In the genomic region with DNA sequence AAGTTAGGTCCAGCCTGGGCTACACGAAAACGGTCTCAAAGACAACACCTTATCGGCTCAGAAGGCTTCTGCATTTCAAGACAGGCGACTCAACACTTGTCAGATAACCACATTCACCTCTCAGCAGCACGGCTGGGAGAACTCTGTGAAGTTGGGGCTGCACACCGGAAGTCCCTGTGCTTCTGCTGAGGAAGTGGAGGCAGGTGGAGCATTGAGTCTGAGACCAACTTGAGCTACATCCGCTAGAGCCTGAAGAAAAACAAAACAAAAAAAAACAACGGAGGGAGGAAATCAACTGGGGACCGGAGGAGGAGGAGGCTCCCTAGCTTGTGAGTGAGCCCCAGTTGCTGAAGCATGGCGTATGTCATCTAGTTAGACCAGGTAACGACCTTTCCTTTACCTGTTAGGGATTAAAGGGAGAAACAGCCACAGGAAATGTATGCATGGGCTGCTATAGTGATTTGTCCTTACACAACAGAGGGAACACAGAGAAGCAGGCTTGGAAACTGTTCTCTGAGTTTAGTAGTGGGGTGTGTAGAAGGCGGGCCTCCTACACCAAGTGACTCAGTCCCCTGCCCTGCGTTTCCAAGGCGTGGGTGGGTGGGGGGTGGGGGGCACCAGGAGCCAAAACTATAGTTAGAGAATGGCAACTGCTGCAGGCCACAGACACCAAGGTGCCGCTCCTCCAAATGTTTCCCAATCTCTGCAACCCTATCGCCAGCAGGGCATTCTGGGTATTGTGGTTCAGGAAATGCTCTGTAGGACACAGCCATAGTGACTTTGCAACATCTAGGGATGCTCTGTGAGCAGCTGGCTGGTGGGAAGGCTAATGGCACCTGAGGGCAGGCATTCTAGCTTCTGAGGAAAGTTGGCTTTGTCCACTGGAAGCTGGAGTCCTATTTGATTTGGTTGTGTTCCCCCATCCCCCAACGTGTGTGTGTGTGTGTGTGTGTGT, we compare ENCODE assay signal across 8 mouse cellular contexts. TPM values are rescaled to one million over a fixed set of nuclear protein-coding genes. Genes with fewer than 3 reads are reported as not detected.
DNase-seq lines count a peak whose midpoint lies in the region; ATAC-seq and TF ChIP-seq lines count a peak whose summit lies in the region.

A gene (plus strand): TSS at position 199 of the 955 bp plus-strand sequence.

- H3K27ac ChIP-seq in embryonic facial prominence, embryonic 14.5 days (replicated peaks; ENCODE audit: low read depth, low read length): no peak within 1 kb of the TSS
- H3K27ac ChIP-seq in heart, embryonic 15.5 days: peak within 1 kb of the TSS; percentile 27; the same call in 1 of the 2 replicates
- peak within 1 kb of the TSS; percentile 68 for H3K27ac ChIP-seq in left cerebral cortex, adult 2 months
- no peak within 1 kb of the TSS for H3K27ac ChIP-seq in midbrain, embryonic 12.5 days (replicated peaks)

- no peaks in the 10 kb centered on the region for H3K9me3 ChIP-seq in E14TG2a.4 (ENCODE audit: low read length)
- no peaks in the 10 kb centered on the region for H3K9me3 ChIP-seq in embryonic facial prominence, embryonic 14.5 days (ENCODE audit: control insufficient read depth, low read length)
- no peaks in the 10 kb centered on the region for H3K9me3 ChIP-seq in heart, embryonic 15.5 days (replicated peaks)
- H3K9me3 ChIP-seq in midbrain, embryonic 12.5 days: no peaks in the 10 kb centered on the region

- DNase-seq in 416B (ENCODE audit: low read depth): peak; percentile 79
- no peak for DNase-seq in embryonic facial prominence, embryonic 14.5 days (ENCODE audit: low spot score)
- peak in 1 of 2 experiments; percentile 32 for DNase-seq in left cerebral cortex, adult 2 months (ENCODE audit: extremely low spot score in 1 of 2, low spot score in 2 of 2)
- DNase-seq in thymus, postnatal 36 days: peak; percentile 75 to 87
- DNase-seq in c-Kit-positive CD71-positive TER-119-positive erythroid progenitor cells, embryonic 14.5 days (ENCODE audit: low spot score): no peak

- peak within 1 kb of the TSS; percentile 74 for H3K4me3 ChIP-seq in E14TG2a.4 (replicated peaks; ENCODE audit: low read length)
- no peak within 1 kb of the TSS for H3K4me3 ChIP-seq in embryonic facial prominence, embryonic 14.5 days (ENCODE audit: low read depth, low read length)
- peak within 1 kb of the TSS; percentile 3; the same call in 1 of the 2 replicates for H3K4me3 ChIP-seq in heart, embryonic 15.5 days
- no peak within 1 kb of the TSS for H3K4me3 ChIP-seq in left cerebral cortex, adult 2 months
- H3K4me3 ChIP-seq in midbrain, embryonic 12.5 days: no peak within 1 kb of the TSS

- 80% methylated on average over 17 of the region's 17 CpGs for WGBS in embryonic facial prominence, embryonic 14.5 days
- 54% methylated on average over 17 of the region's 17 CpGs for WGBS in heart, embryonic 15.5 days
- 81% methylated on average over 17 of the region's 17 CpGs for WGBS in midbrain, embryonic 12.5 days

- peaks cover 49% of the 10 kb centered on the region for H3K4me1 ChIP-seq in E14TG2a.4 (replicated peaks; ENCODE audit: low read depth, low read length)
- peaks cover 3% of the 10 kb centered on the region; the same call in 1 of the 2 replicates for H3K4me1 ChIP-seq in embryonic facial prominence, embryonic 14.5 days (ENCODE audit: control insufficient read depth, insufficient read depth, low read length)
- H3K4me1 ChIP-seq in heart, embryonic 15.5 days (replicated peaks): peaks cover 3% of the 10 kb centered on the region
- peaks cover 2% of the 10 kb centered on the region for H3K4me1 ChIP-seq in midbrain, embryonic 12.5 days

- no peak for ATAC-seq in embryonic facial prominence, embryonic 14.5 days (ENCODE audit: low read depth)
- peak; percentile 31; the same call in 1 of the 2 replicates for ATAC-seq in heart, embryonic 15.5 days (replicated peaks; ENCODE audit: insufficient number of reproducible peaks, insufficient read depth, low FRiP score, low read depth)
- ATAC-seq in midbrain, embryonic 12.5 days (ENCODE audit: low FRiP score, low read depth): no peak

- H3K27me3 ChIP-seq in E14TG2a.4 (ENCODE audit: insufficient read depth, low read length): no peaks in the 10 kb centered on the region
- H3K27me3 ChIP-seq in embryonic facial prominence, embryonic 14.5 days (replicated peaks; ENCODE audit: control insufficient read depth, insufficient read depth, low read length): no peaks in the 10 kb centered on the region
- H3K27me3 ChIP-seq in heart, embryonic 15.5 days: no peaks in the 10 kb centered on the region
- H3K27me3 ChIP-seq in midbrain, embryonic 12.5 days: no peaks in the 10 kb centered on the region

- no peak within 1 kb of the TSS for H3K4me2 ChIP-seq in embryonic facial prominence, embryonic 14.5 days (ENCODE audit: low read depth, low read length)
- no peak within 1 kb of the TSS for H3K4me2 ChIP-seq in heart, embryonic 15.5 days
- H3K4me2 ChIP-seq in midbrain, embryonic 12.5 days (replicated peaks): no peak within 1 kb of the TSS

- no peaks in the 10 kb centered on the region for H3K36me3 ChIP-seq in E14TG2a.4 (ENCODE audit: insufficient read depth, low read length)
- H3K36me3 ChIP-seq in embryonic facial prominence, embryonic 14.5 days (ENCODE audit: control insufficient read depth, insufficient read depth, low read length): no peaks in the 10 kb centered on the region
- H3K36me3 ChIP-seq in heart, embryonic 15.5 days: no peaks in the 10 kb centered on the region
- H3K36me3 ChIP-seq in midbrain, embryonic 12.5 days: no peaks in the 10 kb centered on the region

- intact Hi-C loops in left cerebral cortex, adult 2 months (cut with DNase I): no loop called here

- no peak within 1 kb of the TSS for H3K9ac ChIP-seq in embryonic facial prominence, embryonic 14.5 days (ENCODE audit: low read depth, low read length)
- H3K9ac ChIP-seq in heart, embryonic 15.5 days: no peak within 1 kb of the TSS
- H3K9ac ChIP-seq in midbrain, embryonic 12.5 days (replicated peaks): no peak within 1 kb of the TSS

- no peak for TF ChIP-seq CTCF in E14TG2a.4 (conservative IDR thresholded peaks at IDR 0.05; ENCODE audit: low read length)
- no peak; the same call in 1 of the 2 replicates for TF ChIP-seq CTCF in left cerebral cortex, adult 2 months (IDR thresholded peaks at IDR 0.05)

RNA-seq across cellular contexts. Expression of the gene that starts here (rescaled TPM):
- polyA plus RNA-seq in embryonic facial prominence, embryonic 14.5 days (2014; fragmentation: Nextera tagmentation; extraction: Ambion mirVana): 583 and 637 TPM in 2 replicates
- 424 and 511 TPM in 2 replicates for polyA plus RNA-seq in heart, embryonic 15.5 days (2015; fragmentation: Nextera tagmentation; extraction: Ambion mirVana)
- total RNA-seq in left cerebral cortex, adult 2 months (2021): 100 to 1,000 TPM; 111 to 116 TPM
- polyA plus RNA-seq in midbrain, embryonic 12.5 days (2016; fragmentation: Nextera tagmentation; extraction: Ambion mirVana): 518 and 521 TPM in 2 replicates

Comparison
In these comparisons a context has a peak if more than half of its experiments do, and no peak if none do; other contexts are left out.
1. DNase-seq: peak in 416B (single experiment) and thymus, postnatal 36 days (2 of 2); none in embryonic facial prominence, embryonic 14.5 days (single experiment) and c-Kit-positive CD71-positive TER-119-positive erythroid progenitor cells, embryonic 14.5 days (single experiment).
2. H3K4me3 ChIP-seq: peak in E14TG2a.4 (single experiment) and heart, embryonic 15.5 days (single experiment); none in embryonic facial prominence, embryonic 14.5 days (single experiment), left cerebral cortex, adult 2 months (single experiment) and midbrain, embryonic 12.5 days (single experiment).
3. H3K27ac ChIP-seq: peak in heart, embryonic 15.5 days (single experiment) and left cerebral cortex, adult 2 months (single experiment); none in embryonic facial prominence, embryonic 14.5 days (single experiment) and midbrain, embryonic 12.5 days (single experiment).